ENCODE assay signal across 8 mouse cellular contexts in the genomic region with DNA sequence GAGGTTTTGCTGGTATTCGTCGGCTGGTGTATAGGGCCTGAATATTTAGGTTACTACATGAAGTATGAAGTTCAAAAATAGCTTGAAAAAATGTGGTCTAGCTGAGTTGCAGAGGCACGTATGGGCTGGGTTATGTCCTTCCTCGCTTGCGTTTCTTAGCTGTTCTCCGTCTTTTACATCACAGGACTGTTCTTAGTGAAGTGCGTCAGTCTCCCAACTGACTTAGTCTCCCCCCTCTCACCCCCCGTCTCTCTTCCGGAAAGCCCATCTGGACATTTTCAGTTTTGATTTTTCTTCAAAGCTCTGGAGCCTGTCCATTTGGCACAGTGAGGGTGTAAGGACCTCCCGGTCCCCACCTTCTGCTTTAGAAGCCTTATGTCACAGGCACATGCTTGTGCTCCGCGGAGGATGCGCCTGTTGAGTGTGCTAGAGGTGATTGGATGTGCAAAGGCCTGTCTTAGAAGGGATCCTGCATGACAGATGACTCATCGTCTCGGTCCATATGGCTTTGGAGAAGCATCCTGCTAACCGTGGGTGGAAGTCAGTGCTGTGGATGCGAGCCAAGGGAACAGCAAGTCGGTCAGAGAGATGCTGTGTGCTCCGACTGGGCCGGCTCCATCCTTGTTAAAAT. TPM values are rescaled to one million over a fixed set of nuclear protein-coding genes. Genes with fewer than 3 reads are reported as not detected.
DNase-seq lines count a peak whose midpoint lies in the region; ATAC-seq lines count a peak whose summit lies in the region.

No protein-coding gene starts in this region.

- 63% methylated on average over 20 of the region's 20 CpGs for WGBS in stomach, embryonic 16.5 days

- no peak overlapping the region for H3K9ac ChIP-seq in stomach, embryonic 16.5 days (ENCODE audit: low read length)

- no peak overlapping the region for H3K27ac ChIP-seq in stomach, embryonic 16.5 days (ENCODE audit: low read length)

- no peaks in the 10 kb centered on the region for H3K9me3 ChIP-seq in stomach, embryonic 16.5 days (replicated peaks; ENCODE audit: control insufficient read depth, low read length)

- DNase-seq in MN1 (ENCODE audit: low spot score) = peak; percentile 81
- peak; percentile 96 for DNase-seq in cerebellum, adult 11 months
- peak; percentile 54 to 56 for DNase-seq in heart, adult 9 months (ENCODE audit: low spot score in 2 of 2)
- DNase-seq in left cerebral cortex, adult 9 months (ENCODE audit: low spot score in 2 of 2) = peak; percentile 76 to 92
- no peak for DNase-seq in adrenal gland, postnatal 14 days
- DNase-seq in T-cell, adult 2 months (ENCODE audit: low spot score) = no peak
- no peak for DNase-seq in B cell, adult 2 months

- H3K4me2 ChIP-seq in stomach, embryonic 16.5 days (ENCODE audit: low read depth, low read length) = no peak overlapping the region

- no peak overlapping the region for H3K4me3 ChIP-seq in stomach, embryonic 16.5 days (replicated peaks; ENCODE audit: low read length)

- H3K4me1 ChIP-seq in stomach, embryonic 16.5 days (ENCODE audit: control insufficient read depth, insufficient read depth, low read length) = no peaks in the 10 kb centered on the region

- no peaks in the 10 kb centered on the region for H3K27me3 ChIP-seq in stomach, embryonic 16.5 days (ENCODE audit: control insufficient read depth, insufficient read depth, low read length)

- H3K36me3 ChIP-seq in stomach, embryonic 16.5 days (ENCODE audit: control insufficient read depth, insufficient read depth, low read length) = no peaks in the 10 kb centered on the region

- ATAC-seq in stomach, embryonic 16.5 days (ENCODE audit: insufficient read depth, low FRiP score) = peak; percentile 33; the same call in 1 of the 2 replicates

RNA-seq across cellular contexts. Expression of gene Ak4, which starts 31.2 kb away (rescaled TPM):
- polyA plus RNA-seq in stomach, embryonic 16.5 days (2015; fragmentation: Nextera tagmentation; extraction: Ambion mirVana) = 28.1 and 32.3 TPM in 2 replicates
- total RNA-seq in adrenal gland, postnatal 14 days (2021) = 2.9 and 7.2 TPM in 2 replicates

RNA-seq across cellular contexts. Expression of gene Dnajc6, which starts 46.2 kb away (rescaled TPM):
- 1.5 and 2.4 TPM in 2 replicates for polyA plus RNA-seq in stomach, embryonic 16.5 days (2015; fragmentation: Nextera tagmentation; extraction: Ambion mirVana)
- total RNA-seq in adrenal gland, postnatal 14 days (2021) = 3.9 and 8.3 TPM in 2 replicates

Comparison
In these comparisons a context has a peak if more than half of its experiments do, and no peak if none do; other contexts are left out.
1. DNase-seq: peak in MN1 (single experiment), cerebellum, adult 11 months (single experiment), heart, adult 9 months (2 of 2) and left cerebral cortex, adult 9 months (2 of 2); none in adrenal gland, postnatal 14 days (single experiment), T-cell, adult 2 months (single experiment) and B cell, adult 2 months (0 of 2).